Mouse (Mus musculus) midbrain, postnatal 0 days (tissue): Measurements from ENCODE around the gene Nsun5. TPM values are rescaled to one million over a fixed set of nuclear protein-coding genes. Genes with fewer than 3 reads are reported as not detected.

Experiments used
- ATAC-seq: fragments of 200-750 bp; cut with Nextera tagmentation; 2 replicates; pipeline ENCODE4 v1.8.0; 2017; ENCODE audit warnings: moderate number of reproducible peaks, mild to moderate bottlenecking, moderate TSS enrichment, moderate library complexity; ENCODE audit not compliant: low FRiP score
- DNase-seq: peaks from one replicate; pipeline ENCODE4 v3.0.0-alpha.2; 2015; ENCODE audit warnings: low spot score
- H3K27ac ChIP-seq: fragments of 300-500 bp; sonication (generic); 2 replicates; pipeline ENCODE4 v1.5.1; 2014; ENCODE audit warnings: low read depth, mild to moderate bottlenecking, low read length, mixed read lengths
- H3K27me3 ChIP-seq: fragments of 300-500 bp; sonication (generic); 2 replicates; pipeline ENCODE4 v1.6.1; 2014; ENCODE audit warnings: low read length, control low read depth, mixed read lengths; ENCODE audit not compliant: insufficient read depth
- H3K36me3 ChIP-seq: fragments of 300-500 bp; sonication (generic); 2 replicates; pipeline ENCODE4 v1.6.1; 2014; ENCODE audit warnings: low read length, control low read depth, mixed read lengths; ENCODE audit not compliant: insufficient read depth
- H3K4me1 ChIP-seq: fragments of 300-500 bp; sonication (generic); 2 replicates; pipeline ENCODE4 v1.6.1; 2014; ENCODE audit warnings: mild to moderate bottlenecking, control low read depth, antibody characterized with exemption, low read length, mixed read lengths; ENCODE audit not compliant: insufficient read depth
- H3K4me2 ChIP-seq: fragments of 300-500 bp; sonication (generic); 2 replicates; pipeline ENCODE4 v1.6.1; 2014; ENCODE audit warnings: low read depth, mild to moderate bottlenecking, low read length, mixed read lengths; ENCODE audit not compliant: poor library complexity, severe bottlenecking
- H3K4me3 ChIP-seq: fragments of 300-500 bp; sonication (generic); 2 replicates; pipeline ENCODE4 v1.5.1; 2014; ENCODE audit warnings: low read depth, mild to moderate bottlenecking, low read length, moderate library complexity
- H3K9ac ChIP-seq: fragments of 300-500 bp; sonication (generic); replicated peaks from 2 replicates; pipeline ENCODE4 v1.6.1; 2014; ENCODE audit warnings: mild to moderate bottlenecking, low read length, moderate library complexity, mixed read lengths; ENCODE audit not compliant: poor library complexity, severe bottlenecking
- H3K9me3 ChIP-seq: fragments of 300-500 bp; sonication (generic); 2 replicates; pipeline ENCODE4 v1.6.1; 2016; ENCODE audit warnings: low read length, control low read depth
- CTCF ChIP-seq: IDR thresholded peaks from 2 replicates; pipeline ENCODE4 v1.5.1; 2016; ENCODE audit warnings: antibody characterized with exemption, mild to moderate bottlenecking
- WGBS: fragments of 180-500 bp; shearing (Covaris S2); extraction: QIAGEN DNeasy Blood & Tissue Kit; methylation state at CpG from one replicate; pipeline ENCODE4 v1.1.7; 2014; 5-methylcytosine and 5-hydroxymethylcytosine counted together
- polyA plus RNA-seq: library from polyadenylated mRNA; unstranded; fragments of >200 nt; fragmentation: Nextera tagmentation; extraction: Ambion mirVana; gene quantifications from 2 replicates; pipeline ENCODE4 v1.2.1, GENCODE M21; 2015
- total RNA-seq: library from RNA; depleted of rRNA; stranded (reverse); fragments of >200 nt; gene quantifications from 2 replicates; pipeline ENCODE4 v1.2.3, GENCODE M21; 2014

Gene Nsun5
- total and polyA plus RNA-seq, 2 experiments from 2014 or later: 16.8 to 24.8 TPM

DNA sequence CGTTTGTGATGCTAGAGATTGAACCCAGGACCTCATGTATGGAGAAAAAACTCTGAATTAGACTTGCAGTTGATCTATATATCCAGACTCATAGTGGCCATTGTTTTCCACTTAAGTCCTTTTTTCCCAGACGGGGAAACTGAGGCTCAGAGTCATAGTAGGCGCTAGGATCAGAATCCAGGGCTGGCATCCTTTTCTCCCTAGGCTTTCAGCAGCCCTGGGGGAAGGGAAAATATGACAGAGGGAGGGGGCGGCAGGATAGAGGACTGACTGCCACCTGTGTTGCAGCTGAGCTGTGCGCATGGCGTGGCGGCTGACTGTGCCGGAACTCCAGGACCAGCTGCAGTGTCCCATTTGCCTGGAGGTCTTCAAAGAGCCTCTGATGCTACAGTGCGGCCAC, 16.8 kb upstream of the Nsun5 start, which contains the start of gene Trim50:
TSS of gene Trim50 (plus strand) at position 301 of the 400 bp plus-strand sequence.
- Histone ChIP-seq H3K4me3 (no peak within 1 kb of the TSS), H3K36me3 (no peaks in the 10 kb centered on the region), H3K4me2 (no peak within 1 kb of the TSS), H3K4me1 (no peaks in the 10 kb centered on the region), H3K9ac (no peak within 1 kb of the TSS), H3K27ac (no peak within 1 kb of the TSS), H3K27me3 (peaks cover 9% of the 10 kb centered on the region; the same call in 1 of the 2 replicates), H3K9me3 (no peaks in the 10 kb centered on the region; the same call in 1 of the 2 replicates)
- no peak for ATAC-seq
- TF ChIP-seq CTCF: no peak
- WGBS: 58% methylated on average over 9 of the region's 9 CpGs
- no peak for DNase-seq

DNA sequence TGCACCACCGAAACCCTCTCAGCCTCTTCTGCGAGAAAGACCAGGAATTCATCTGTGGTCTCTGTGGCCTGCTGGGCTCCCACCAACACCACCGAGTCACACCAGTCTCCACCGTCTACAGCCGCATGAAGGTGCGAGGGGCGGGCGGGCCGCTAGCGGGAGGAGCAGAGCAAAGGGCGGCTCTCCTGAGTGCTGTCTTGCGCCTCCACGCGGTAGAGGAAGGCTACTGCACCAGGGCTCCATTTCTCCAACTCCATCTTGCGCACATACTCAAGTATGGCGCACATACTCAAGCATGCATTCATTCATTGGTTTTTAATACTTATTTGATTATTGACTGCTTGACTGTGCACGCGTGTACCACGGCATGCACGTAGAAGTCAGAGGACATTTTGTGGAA, 16.2 kb upstream of the Nsun5 start:
- peak; percentile 43 for TF ChIP-seq CTCF
- 25% methylated on average over 15 of the region's 20 CpGs for WGBS

GRCm38 (mm10) chr5:135356090-135356489, 13.7 kb upstream of the Nsun5 start:
- no peak for DNase-seq

More for the DNA sequence above, 16.2 kb upstream of the Nsun5 start:
- H3K4me2 ChIP-seq: no peak overlapping the region
- no peaks in the 10 kb centered on the region for H3K4me1 ChIP-seq
- no peak overlapping the region for H3K27ac ChIP-seq
- H3K4me3 ChIP-seq: no peak overlapping the region
- ATAC-seq (no peak), DNase-seq (no peak)
- peaks cover 9% of the 10 kb centered on the region; the same call in 1 of the 2 replicates for H3K27me3 ChIP-seq
- no peaks in the 10 kb centered on the region for H3K36me3 ChIP-seq
- H3K9ac ChIP-seq: no peak overlapping the region
- no peaks in the 10 kb centered on the region; the same call in 1 of the 2 replicates for H3K9me3 ChIP-seq

GRCm38 (mm10) chr5:135357556-135357955, 12.2 kb upstream of the Nsun5 start:
- no peak for DNase-seq

More at GRCm38 (mm10) chr5:135356090-135356489, 13.7 kb upstream of the Nsun5 start:
- Histone ChIP-seq H3K36me3 (no peaks in the 10 kb centered on the region), H3K4me3 (no peak overlapping the region), H3K9me3 (no peaks in the 10 kb centered on the region), H3K9ac (no peak overlapping the region), H3K27me3 (peaks cover 9% of the 10 kb centered on the region; the same call in 1 of the 2 replicates), H3K4me2 (no peak overlapping the region), H3K4me1 (no peaks in the 10 kb centered on the region), H3K27ac (no peak overlapping the region)
- no peak for ATAC-seq
- 46% methylated on average over 1 of the region's 1 CpGs for WGBS
- TF ChIP-seq CTCF: no peak

DNA sequence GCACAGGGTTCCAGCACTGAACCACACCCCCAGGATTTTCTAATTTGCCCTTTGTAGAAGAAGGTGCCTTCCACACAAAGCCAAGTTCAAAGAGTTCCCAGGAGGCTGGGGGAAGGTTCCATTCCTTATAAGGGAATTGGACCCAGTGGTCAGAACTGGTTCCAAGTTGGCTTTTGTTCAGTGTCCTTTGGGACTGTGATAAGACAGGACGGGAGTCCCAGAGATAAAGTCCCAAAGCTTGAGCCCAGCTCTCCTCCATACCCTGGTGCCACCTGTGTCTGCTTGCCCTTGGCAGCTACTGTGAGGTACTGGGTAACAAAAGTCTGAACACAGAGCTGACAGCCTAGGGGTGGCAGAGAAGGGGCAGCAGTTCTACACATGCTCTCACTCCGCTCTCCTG, 10.0 kb upstream of the Nsun5 start:
- ATAC-seq: no peak
- no peak overlapping the region for H3K27ac ChIP-seq
- no peaks in the 10 kb centered on the region for H3K27me3 ChIP-seq
- H3K36me3 ChIP-seq: no peaks in the 10 kb centered on the region
- no peaks in the 10 kb centered on the region for H3K4me1 ChIP-seq
- H3K9me3 ChIP-seq: no peaks in the 10 kb centered on the region
- H3K9ac ChIP-seq: no peak overlapping the region
- DNase-seq: no peak
- H3K4me3 ChIP-seq: no peak overlapping the region
- H3K4me2 ChIP-seq: no peak overlapping the region
- TF ChIP-seq CTCF: no peak
- WGBS: 91% methylated on average over 2 of the region's 2 CpGs

More at GRCm38 (mm10) chr5:135357556-135357955, 12.2 kb upstream of the Nsun5 start:
- no peak overlapping the region for H3K27ac ChIP-seq
- H3K27me3 ChIP-seq: peaks cover 9% of the 10 kb centered on the region; the same call in 1 of the 2 replicates
- TF ChIP-seq CTCF: no peak
- H3K9me3 ChIP-seq: no peaks in the 10 kb centered on the region
- no peak overlapping the region for H3K4me3 ChIP-seq
- H3K9ac ChIP-seq: no peak overlapping the region
- no peak for ATAC-seq
- no peak overlapping the region for H3K4me2 ChIP-seq
- WGBS: 89% methylated on average over 2 of the region's 2 CpGs
- H3K4me1 ChIP-seq: no peaks in the 10 kb centered on the region
- H3K36me3 ChIP-seq: no peaks in the 10 kb centered on the region

DNA sequence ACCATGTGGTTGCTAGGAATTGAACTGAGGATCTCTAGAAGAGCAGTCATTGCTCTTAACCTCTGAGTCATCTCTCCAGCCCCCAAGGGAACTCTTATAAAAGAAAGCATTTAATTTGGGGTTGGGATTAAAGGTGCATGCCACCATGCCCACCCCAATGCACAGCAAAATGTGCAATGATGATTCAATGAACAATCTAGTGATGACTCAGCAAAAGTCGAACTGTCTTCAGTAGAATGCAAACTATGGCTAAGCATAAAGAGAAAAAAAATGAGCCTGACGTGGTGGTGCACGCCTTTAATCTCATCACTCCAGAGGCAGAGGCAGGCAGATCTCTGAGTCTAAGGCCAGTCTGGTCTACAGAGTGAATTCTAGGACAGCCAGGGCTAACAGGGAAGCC, 7.2 kb upstream of the Nsun5 start:
- Histone ChIP-seq H3K9me3 (no peaks in the 10 kb centered on the region), H3K4me2 (no peak overlapping the region), H3K9ac (no peak overlapping the region), H3K4me3 (no peak overlapping the region), H3K27me3 (0 out of 2 replicates have a peak, but pooled peaks cover 3% of the 10 kb centered on the region), H3K4me1 (no peaks in the 10 kb centered on the region), H3K27ac (no peak overlapping the region), H3K36me3 (no peaks in the 10 kb centered on the region)
- no peak for TF ChIP-seq CTCF
- no peak for ATAC-seq
- 90% methylated on average over 3 of the region's 3 CpGs for WGBS
- no peak for DNase-seq
